Mouse (Mus musculus) monocyte, adult 59 days (primary cell): ENCODE measurements around the gene Lce3d. TPM values are rescaled to one million over a fixed set of nuclear protein-coding genes. Genes with fewer than 3 reads are reported as not detected.

Source experiments
- total RNA-seq, 2 experiments: library from RNA; stranded (reverse); gene quantifications; one replicate each; pipeline ENCODE4 v1.2.4; 2023

The Lce3d gene
- total RNA-seq, result not detected

DNA sequence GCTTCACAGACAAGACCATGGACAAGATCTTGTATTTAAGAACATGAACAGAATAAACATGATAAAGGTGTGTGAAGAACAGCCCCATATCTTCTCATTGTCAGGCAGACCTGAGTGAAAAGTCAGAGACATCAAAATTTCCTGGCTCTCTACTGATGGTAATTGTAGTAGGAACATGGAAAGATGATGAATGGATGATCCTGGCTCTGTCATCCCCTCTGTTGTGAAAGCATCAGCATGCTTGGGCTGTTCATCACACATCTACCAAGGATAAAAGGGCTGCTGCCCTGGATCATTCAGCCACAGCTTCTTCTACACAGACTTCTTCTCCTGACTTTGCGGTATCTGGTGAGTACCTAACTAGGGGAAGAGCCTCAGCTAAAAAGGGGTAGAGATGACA is at the start of gene Lce3d:
Gene Lce3d, plus strand, starts transcription at position 301 of the 400 bp plus-strand sequence.

DNA sequence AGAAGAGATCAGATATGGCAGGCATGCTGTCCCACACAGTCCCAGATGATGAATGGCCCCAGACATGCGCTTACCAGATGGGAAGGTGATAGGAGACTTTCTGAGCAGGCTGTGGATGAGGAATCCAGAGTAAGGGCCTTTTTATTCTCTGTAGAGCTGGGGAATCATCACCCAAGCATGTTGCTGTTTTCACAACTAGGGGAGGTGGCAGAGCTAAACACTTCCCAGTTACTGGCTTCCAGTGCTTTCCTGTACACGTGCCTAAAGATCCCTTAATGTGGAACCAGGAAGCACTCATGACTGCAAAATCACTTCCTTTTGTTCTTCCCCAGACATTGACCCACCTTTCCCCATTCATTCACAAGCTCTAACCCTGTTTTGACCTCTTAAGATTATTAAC is 31.1 kb upstream of the Lce3d start, which contains the start of gene Lce3a:
Gene Lce3a, minus strand, starts transcription at position 101 of the 400 bp plus-strand sequence.

GRCm38 (mm10) chr3:92932679-92933078 is 24.5 kb upstream of the Lce3d start, which contains the start of gene Lce3b:
Gene Lce3b, plus strand, starts transcription at chr3:92932979.

GRCm38 (mm10) chr3:92944186-92944585 is 13.0 kb upstream of the Lce3d start, which contains the start of gene Lce3c:
Gene Lce3c, plus strand, starts transcription at chr3:92944486.

GRCm38 (mm10) chr3:92966761-92967160 is 9.6 kb downstream of the Lce3d start, which contains the start of gene Lce3e:
Gene Lce3e, plus strand, starts transcription at chr3:92967061.

DNA sequence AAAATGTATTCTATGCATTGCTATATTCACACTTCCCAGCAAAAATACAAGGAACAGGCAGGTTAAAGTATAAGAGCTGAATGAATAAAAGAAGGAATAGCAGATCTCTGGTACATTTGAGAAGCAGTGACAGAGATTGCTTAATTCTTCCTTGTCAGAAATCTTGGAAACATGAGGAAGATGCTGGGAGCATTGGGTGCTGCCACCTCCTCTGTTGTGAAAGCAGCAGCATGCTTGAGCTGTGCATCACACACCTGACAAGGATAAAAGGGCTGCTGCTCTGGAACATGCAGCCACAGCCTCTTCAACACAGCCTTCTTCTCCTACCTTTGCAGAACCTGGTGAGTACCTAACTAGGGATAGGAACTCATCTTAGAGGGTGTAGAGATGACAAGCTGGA is 34.7 kb downstream of the Lce3d start, which contains the start of gene Lce3f:
Gene Lce3f, plus strand, starts transcription at position 301 of the 400 bp plus-strand sequence.

Other genes with a start within 250 kb of the Lce3d start
- not detected for gene Lce1e, start 248.3 kb upstream of the Lce3d start, total RNA-seq
- not detected for gene Lce1f, start 237.0 kb upstream of the Lce3d start, total RNA-seq
- gene Gm38119, start 218.3 kb upstream of the Lce3d start, total RNA-seq, result not detected
- not detected for gene Lce1g, start 205.1 kb upstream of the Lce3d start, total RNA-seq
- not detected for gene Lce1h, start 192.3 kb upstream of the Lce3d start, total RNA-seq
- gene Lce1i, start 178.5 kb upstream of the Lce3d start, total RNA-seq, result not detected
- gene Lce1j, start 166.9 kb upstream of the Lce3d start, total RNA-seq, result not detected
- gene Lce1k, start 149.5 kb upstream of the Lce3d start, total RNA-seq, result not detected
- gene Kprp, start 130.1 kb upstream of the Lce3d start, total RNA-seq, result not detected
- not detected for gene Lce1l, start 106.1 kb upstream of the Lce3d start, total RNA-seq
- gene 2310050C09Rik, start 87.2 kb upstream of the Lce3d start, total RNA-seq, result not detected
- gene Lce3a, start 31.2 kb upstream of the Lce3d start, total RNA-seq, result not detected
- not detected for gene Lce3b, start 24.4 kb upstream of the Lce3d start, total RNA-seq
- gene Lce3c, start 12.9 kb upstream of the Lce3d start, total RNA-seq, result not detected
- not detected for gene Lce3e, start 9.7 kb downstream of the Lce3d start, total RNA-seq
- not detected for gene Lce3f, start 34.8 kb downstream of the Lce3d start, total RNA-seq
- not detected for gene Crct1, start 58.3 kb downstream of the Lce3d start, total RNA-seq
- gene Lce1m, start 61.7 kb downstream of the Lce3d start, total RNA-seq, result not detected
- gene Gm4858, start 111.4 kb downstream of the Lce3d start, total RNA-seq, result not detected
- gene Crnn, start 187.4 kb downstream of the Lce3d start, total RNA-seq, result not detected
- not detected for gene Flg2, start 239.9 kb downstream of the Lce3d start, total RNA-seq